Mouse (Mus musculus) megakaryocyte, embryonic 14.5 days (primary cell): ENCODE data around the gene Gm6526. TPM values are rescaled to one million over a fixed set of nuclear protein-coding genes. Genes with fewer than 3 reads are reported as not detected.
"Not testable (repeated sequence)": the region's sequence is repeated elsewhere in the genome, so short reads cannot be mapped to it uniquely, and the experiment has no call there.

ENCODE experiments used
- H3K27me3 ChIP-seq: replicated peaks from 2 replicates; pipeline ENCODE3; 2012; ENCODE audit warnings: inconsistent platforms
- H3K36me3 ChIP-seq: replicated peaks from 2 replicates; pipeline ENCODE3; 2012; ENCODE audit warnings: low read length, inconsistent platforms, mixed read lengths
- H3K4me1 ChIP-seq: 2 replicates; pipeline ENCODE4 v1.6.1; 2012; ENCODE audit warnings: inconsistent platforms
- H3K4me3 ChIP-seq: replicated peaks from 2 replicates; pipeline ENCODE3; 2012; ENCODE audit warnings: moderate library complexity, mild to moderate bottlenecking, inconsistent platforms
- H3K9me3 ChIP-seq: 2 replicates; pipeline ENCODE4 v1.6.1; 2012; ENCODE audit warnings: inconsistent platforms
- FLI1 ChIP-seq: IDR thresholded peaks from 2 replicates; pipeline ENCODE4 v1.6.1; 2012; ENCODE audit warnings: low read length, inconsistent platforms, mixed read lengths
- GATA1 ChIP-seq: IDR thresholded peaks from 3 replicates; pipeline ENCODE4 v1.6.1; 2012; ENCODE audit warnings: mixed read lengths, low read length, inconsistent platforms, borderline replicate concordance
- polyA plus RNA-seq: library from polyadenylated mRNA; stranded (reverse); fragments of >175 nt; gene quantifications from 2 replicates; pipeline ENCODE4 v1.2.3, GENCODE M21; 2012; ENCODE audit warnings: low replicate concordance; ENCODE audit not compliant: insufficient read depth

Gene Gm6526
- polyA plus RNA-seq, result not detected in 2 replicates

DNA sequence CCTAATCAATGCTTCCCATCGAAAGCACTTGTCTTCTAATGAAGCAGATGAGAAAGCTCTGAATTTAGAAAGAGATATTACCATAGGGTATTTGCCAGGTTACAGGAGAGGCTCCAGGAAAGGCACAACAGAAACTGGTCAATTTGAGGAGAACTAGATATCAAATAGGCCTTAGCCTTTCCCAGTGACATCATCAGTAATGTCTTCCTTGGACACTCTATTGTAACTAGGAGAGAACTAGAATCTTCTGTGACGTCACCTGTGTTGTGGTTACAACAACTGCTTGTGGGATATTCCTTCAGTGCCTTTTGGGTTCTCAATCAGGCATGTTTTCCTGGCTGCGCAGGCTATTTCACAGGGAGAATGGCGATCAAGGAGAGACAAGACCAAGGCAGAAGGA, at the start of gene Gm6526:
Gm6526 (plus strand) TSS at position 301 of the 400 bp plus-strand sequence.
- not testable (repeated sequence) for H3K4me3 ChIP-seq, H3K27me3 ChIP-seq, H3K36me3 ChIP-seq, H3K4me1 ChIP-seq, H3K9me3 ChIP-seq

DNA sequence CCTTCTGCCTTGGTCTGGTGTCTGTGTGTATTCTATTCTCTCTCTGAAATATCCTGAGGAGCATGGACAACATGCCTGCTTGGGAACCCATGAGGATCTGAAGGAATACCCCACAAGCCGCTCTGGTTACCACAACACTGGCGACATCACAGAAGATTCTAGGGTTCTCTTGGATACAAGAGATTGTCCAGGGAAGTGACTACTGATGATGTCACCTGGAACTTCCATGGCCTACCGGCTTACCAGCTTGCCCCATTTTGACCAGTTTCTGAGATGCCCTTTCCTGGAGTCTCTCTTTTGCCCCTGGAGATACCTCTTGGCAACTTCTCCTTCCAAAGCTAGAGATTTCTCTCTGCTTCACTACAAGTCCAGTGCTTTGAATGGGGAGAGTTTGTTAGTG, 20.3 kb upstream of the Gm6526 start, which contains the start of gene Gm16506:
Gm16506 (minus strand) TSS at position 101 of the 400 bp plus-strand sequence.
- H3K36me3 ChIP-seq, H3K27me3 ChIP-seq, H3K9me3 ChIP-seq, H3K4me3 ChIP-seq, H3K4me1 ChIP-seq: not testable (repeated sequence)

DNA sequence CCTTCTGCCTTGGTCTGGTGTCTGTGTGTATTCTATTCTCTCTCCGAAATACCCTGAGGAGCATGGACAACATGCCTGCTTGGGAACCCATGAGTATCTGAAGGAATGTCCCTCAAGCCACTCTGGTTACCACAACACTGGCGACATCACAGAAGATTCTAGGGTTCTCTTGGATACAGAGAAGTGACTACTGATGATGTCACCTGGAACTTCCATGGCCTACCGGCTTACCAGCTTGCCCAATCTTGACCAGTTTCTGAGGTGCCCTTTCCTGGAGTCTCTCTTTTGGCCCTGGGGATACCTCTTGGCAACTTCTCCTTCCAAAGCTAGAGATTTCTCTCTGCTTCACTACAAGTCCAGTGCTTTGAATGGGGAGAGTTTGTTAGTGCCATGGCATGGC, 37.0 kb downstream of the Gm6526 start, which contains the start of gene Gm8180:
Gm8180 (minus strand) TSS at position 101 of the 400 bp plus-strand sequence.
- not testable (repeated sequence) for H3K4me3 ChIP-seq, H3K4me1 ChIP-seq, H3K36me3 ChIP-seq, H3K27me3 ChIP-seq, H3K9me3 ChIP-seq

- H3K4me3 ChIP-seq, H3K36me3 ChIP-seq, H3K9me3 ChIP-seq, H3K27me3 ChIP-seq, H3K4me1 ChIP-seq: not testable (repeated sequence)
Measured at GRCm38 (mm10) chr14:43793811-43794210, 46.1 kb downstream of the Gm6526 start.

GRCm38 (mm10) chr14:43796069-43796904, 48.6 kb downstream of the Gm6526 start:
- TF ChIP-seq FLI1 (no peak), GATA1 (no peak)

GRCm38 (mm10) chr14:43796905-43797470, 49.3 kb downstream of the Gm6526 start:
- not testable (repeated sequence) for H3K27me3 ChIP-seq, H3K4me1 ChIP-seq, H3K4me3 ChIP-seq, H3K9me3 ChIP-seq, H3K36me3 ChIP-seq

More at GRCm38 (mm10) chr14:43796069-43796904, 48.6 kb downstream of the Gm6526 start:
- H3K36me3 ChIP-seq, result no peaks in the 10 kb centered on the region
- peaks cover 7% of the 10 kb centered on the region; the same call in 1 of the 2 replicates for H3K9me3 ChIP-seq
- no peaks in the 10 kb centered on the region for H3K27me3 ChIP-seq
- H3K4me1 ChIP-seq, result no peaks in the 10 kb centered on the region
- no peak overlapping the region for H3K4me3 ChIP-seq

DNA sequence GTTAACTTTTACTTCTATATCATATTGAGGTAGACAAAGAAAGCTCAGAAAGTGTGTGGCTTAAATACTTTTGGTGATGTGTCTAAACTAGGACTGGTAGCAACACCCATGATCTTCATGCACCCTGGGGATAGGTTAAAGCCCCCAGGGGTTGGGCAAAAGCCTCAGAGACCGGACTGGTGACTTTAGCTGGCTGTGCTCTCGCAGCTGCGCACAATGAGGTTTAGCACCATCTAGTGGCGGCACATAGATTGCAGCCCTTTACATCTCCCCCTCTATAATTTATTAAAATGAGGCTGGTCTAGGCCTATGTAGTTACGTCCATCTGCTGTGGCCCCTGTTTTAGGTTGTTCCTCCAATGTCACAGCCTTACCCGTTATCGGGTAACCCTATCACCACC, 56.8 kb downstream of the Gm6526 start:
- H3K27me3 ChIP-seq, H3K36me3 ChIP-seq, H3K4me1 ChIP-seq, H3K4me3 ChIP-seq, H3K9me3 ChIP-seq: not testable (repeated sequence)

Other genes with a start within 250 kb of the Gm6526 start
- gene Gm5799, start 204.3 kb upstream of the Gm6526 start, polyA plus RNA-seq, result not detected in 2 replicates
- gene Gm17654, start 168.7 kb upstream of the Gm6526 start, polyA plus RNA-seq, result not detected in 2 replicates
- gene Gm10375, start 139.9 kb upstream of the Gm6526 start, polyA plus RNA-seq, result not detected in 2 replicates
- not detected in 2 replicates for gene Gm8165, start 70.7 kb upstream of the Gm6526 start, polyA plus RNA-seq
- 0.16 TPM in 1 of 2 replicates, not detected in the other for gene Gm7324, start 50.0 kb upstream of the Gm6526 start, polyA plus RNA-seq
- gene Gm16506, start 20.4 kb upstream of the Gm6526 start, polyA plus RNA-seq, result not detected in 2 replicates
- gene Gm8180, start 36.9 kb downstream of the Gm6526 start, polyA plus RNA-seq, result not detected in 2 replicates
- gene Ear1, start 127.7 kb downstream of the Gm6526 start, polyA plus RNA-seq, result not detected in 2 replicates
- gene Ear10, start 175.7 kb downstream of the Gm6526 start, polyA plus RNA-seq, result not detected in 2 replicates
- gene Gm8113, start 177.5 kb downstream of the Gm6526 start, polyA plus RNA-seq, result not detected in 2 replicates
- gene Ang5, start 209.2 kb downstream of the Gm6526 start, polyA plus RNA-seq, result not detected in 2 replicates